Mouse (Mus musculus) ES-Bruce4 (cell line): Measurements from ENCODE around the gene Eno2.

Experiments
- CTCF ChIP-seq: IDR thresholded peaks from one replicate; pipeline ENCODE4 v1.8.1; 2011; ENCODE audit warnings: low read depth, low read length
- EP300 ChIP-seq: IDR thresholded peaks from 2 replicates; pipeline ENCODE4 v1.6.1; 2011; ENCODE audit warnings: low read depth, low read length; ENCODE audit not compliant: insufficient read depth

GRCm38 (mm10) chr6:124738511-124739023 lies 30.9 kb downstream of the Eno2 start, which contains the start of gene Ptpn6:
- TF ChIP-seq EP300: no peak
- TF ChIP-seq CTCF: no peak
